In genomic region chr8:125369491-125370236, GRCm38 (mm10) we compare ENCODE assay signal across 9 mouse cellular contexts.
DNase-seq lines count a peak whose midpoint lies in the region; ATAC-seq and TF ChIP-seq lines count a peak whose summit lies in the region.
"Had no signal": no experiment of that assay in that cellular context is flagged by ENCODE, and none has a peak within 500 bp of the region (broad histone marks: within the 10 kb centered on the region; RNA-seq: fewer than 3 reads in every experiment).

No protein-coding gene starts in this region.

- H3K27ac ChIP-seq in neural tube, embryonic 13.5 days (replicated peaks): 0 out of 2 replicates have a peak overlapping the region, but pooled peaks have one; percentile 6
- H3K27ac ChIP-seq in neural tube, embryonic 15.5 days (replicated peaks): no peak overlapping the region
- peak overlapping the region; percentile 98 for H3K27ac ChIP-seq in heart, embryonic 15.5 days
- peak overlapping the region; percentile 45 for H3K27ac ChIP-seq in stomach, postnatal 0 days (replicated peaks)
- no peak overlapping the region for H3K27ac ChIP-seq in forebrain, embryonic 16.5 days (ENCODE audit: low read length)
- H3K27ac ChIP-seq: limb, embryonic 13.5 days had no signal

- ATAC-seq in neural tube, embryonic 13.5 days (ENCODE audit: low read depth): 0 out of 2 replicates have a peak, but pooled peaks have one; percentile 40
- ATAC-seq in neural tube, embryonic 15.5 days (ENCODE audit: low FRiP score): no peak
- ATAC-seq in heart, embryonic 15.5 days (replicated peaks; ENCODE audit: insufficient number of reproducible peaks, insufficient read depth, low FRiP score, low read depth): no peak
- no peak for ATAC-seq in stomach, postnatal 0 days (ENCODE audit: low FRiP score, low TSS enrichment)
- ATAC-seq in forebrain, embryonic 16.5 days: no peak

- H3K27me3 ChIP-seq in neural tube, embryonic 13.5 days: peaks cover 8% of the 10 kb centered on the region; the same call in 1 of the 2 replicates
- H3K27me3 ChIP-seq in neural tube, embryonic 15.5 days (replicated peaks): no peaks in the 10 kb centered on the region
- no peaks in the 10 kb centered on the region for H3K27me3 ChIP-seq in heart, embryonic 15.5 days
- no peaks in the 10 kb centered on the region for H3K27me3 ChIP-seq in stomach, postnatal 0 days (ENCODE audit: control insufficient read depth, insufficient read depth, low read length)
- H3K27me3 ChIP-seq in forebrain, embryonic 16.5 days (replicated peaks; ENCODE audit: control insufficient read depth, insufficient read depth, low read length): no peaks in the 10 kb centered on the region
- H3K27me3 ChIP-seq: limb, embryonic 13.5 days had no signal

- H3K4me3 ChIP-seq in neural tube, embryonic 13.5 days: no peak overlapping the region
- H3K4me3 ChIP-seq in neural tube, embryonic 15.5 days (replicated peaks): no peak overlapping the region
- no peak overlapping the region for H3K4me3 ChIP-seq in heart, embryonic 15.5 days
- no peak overlapping the region for H3K4me3 ChIP-seq in stomach, postnatal 0 days (ENCODE audit: low read depth, low read length)
- H3K4me3 ChIP-seq in forebrain, embryonic 16.5 days (replicated peaks; ENCODE audit: low read length): no peak overlapping the region
- H3K4me3 ChIP-seq: limb, embryonic 13.5 days had no signal

- peak; percentile 51 to 66 for DNase-seq in kidney, postnatal 4 days
- DNase-seq in stomach, postnatal 0 days (ENCODE audit: low spot score): no peak
- DNase-seq in spleen, adult 18-20 months: no peak
- no peak for DNase-seq in left cerebral cortex, adult 9 months (ENCODE audit: low spot score in 2 of 2)

- 38% methylated on average over 8 of the region's 8 CpGs for WGBS in neural tube, embryonic 13.5 days
- 37% methylated on average over 8 of the region's 8 CpGs for WGBS in neural tube, embryonic 15.5 days
- whole genome bisulfite sequencing in heart, embryonic 15.5 days: 61% methylated on average over 8 of the region's 8 CpGs
- 44% methylated on average over 8 of the region's 8 CpGs for WGBS in stomach, postnatal 0 days
- 36% methylated on average over 8 of the region's 8 CpGs for WGBS in forebrain, embryonic 16.5 days

- no peaks in the 10 kb centered on the region for H3K9me3 ChIP-seq in neural tube, embryonic 13.5 days
- no peaks in the 10 kb centered on the region for H3K9me3 ChIP-seq in neural tube, embryonic 15.5 days (replicated peaks)
- H3K9me3 ChIP-seq in heart, embryonic 15.5 days (replicated peaks): no peaks in the 10 kb centered on the region
- H3K9me3 ChIP-seq in stomach, postnatal 0 days (ENCODE audit: control insufficient read depth, low read length): no peaks in the 10 kb centered on the region
- H3K9me3 ChIP-seq in forebrain, embryonic 16.5 days (ENCODE audit: control insufficient read depth, low read length): no peaks in the 10 kb centered on the region
- H3K9me3 ChIP-seq: limb, embryonic 13.5 days had no signal

- no peak overlapping the region for H3K4me2 ChIP-seq in neural tube, embryonic 13.5 days
- H3K4me2 ChIP-seq in neural tube, embryonic 15.5 days: no peak overlapping the region
- no peak overlapping the region for H3K4me2 ChIP-seq in heart, embryonic 15.5 days
- H3K4me2 ChIP-seq in stomach, postnatal 0 days (replicated peaks; ENCODE audit: low read depth): no peak overlapping the region; the same call in 1 of the 2 replicates
- no peak overlapping the region for H3K4me2 ChIP-seq in forebrain, embryonic 16.5 days (ENCODE audit: low read length)
- H3K4me2 ChIP-seq: limb, embryonic 13.5 days had no signal

- TF ChIP-seq EP300 in stomach, postnatal 0 days (optimal IDR thresholded peaks at IDR 0.05): no peak

- H3K36me3 ChIP-seq in neural tube, embryonic 13.5 days: no peaks in the 10 kb centered on the region
- no peaks in the 10 kb centered on the region for H3K36me3 ChIP-seq in neural tube, embryonic 15.5 days
- no peaks in the 10 kb centered on the region for H3K36me3 ChIP-seq in heart, embryonic 15.5 days
- H3K36me3 ChIP-seq in stomach, postnatal 0 days (ENCODE audit: control insufficient read depth, insufficient read depth, low read length): no peaks in the 10 kb centered on the region
- H3K36me3 ChIP-seq in forebrain, embryonic 16.5 days (ENCODE audit: control insufficient read depth, insufficient read depth): no peaks in the 10 kb centered on the region
- H3K36me3 ChIP-seq: limb, embryonic 13.5 days had no signal

- TF ChIP-seq CTCF in stomach, postnatal 0 days (IDR thresholded peaks at IDR 0.05; ENCODE audit: low read depth): no peak

- peaks cover 19% of the 10 kb centered on the region for H3K4me1 ChIP-seq in neural tube, embryonic 13.5 days (replicated peaks)
- peaks cover 10% of the 10 kb centered on the region for H3K4me1 ChIP-seq in neural tube, embryonic 15.5 days
- H3K4me1 ChIP-seq in heart, embryonic 15.5 days (replicated peaks): peaks cover 43% of the 10 kb centered on the region
- H3K4me1 ChIP-seq in stomach, postnatal 0 days (replicated peaks; ENCODE audit: control insufficient read depth, insufficient read depth): peaks cover 11% of the 10 kb centered on the region
- 0 out of 2 replicates have a peak, but pooled peaks cover 4% of the 10 kb centered on the region for H3K4me1 ChIP-seq in forebrain, embryonic 16.5 days (replicated peaks; ENCODE audit: control insufficient read depth, insufficient read depth, low read length)

- H3K9ac ChIP-seq in neural tube, embryonic 13.5 days: no peak overlapping the region
- H3K9ac ChIP-seq in neural tube, embryonic 15.5 days (replicated peaks): no peak overlapping the region
- no peak overlapping the region for H3K9ac ChIP-seq in heart, embryonic 15.5 days
- no peak overlapping the region for H3K9ac ChIP-seq in stomach, postnatal 0 days (ENCODE audit: low read length)
- H3K9ac ChIP-seq in forebrain, embryonic 16.5 days (replicated peaks; ENCODE audit: low read depth, low read length): no peak overlapping the region
- H3K9ac ChIP-seq: limb, embryonic 13.5 days had no signal

Comparison
In these comparisons a context has a peak if more than half of its experiments do, and no peak if none do; other contexts are left out.
1. H3K27ac ChIP-seq: peak in neural tube, embryonic 13.5 days (single experiment), heart, embryonic 15.5 days (single experiment) and stomach, postnatal 0 days (single experiment); none in neural tube, embryonic 15.5 days (single experiment) and forebrain, embryonic 16.5 days (single experiment).
2. DNase-seq: peak in kidney, postnatal 4 days (2 of 2); none in stomach, postnatal 0 days (single experiment), spleen, adult 18-20 months (0 of 2) and left cerebral cortex, adult 9 months (0 of 2).